Comparison of ENCODE assay signal across 8 mouse cellular contexts in genomic region chr17:25831451-25832281, GRCm38 (mm10). TPM values are rescaled to one million over a fixed set of nuclear protein-coding genes. Genes with fewer than 3 reads are reported as not detected.
A peak's percentile ranks its signal among the peaks of the same experiment; 100 is the strongest.
DNase-seq lines count a peak whose midpoint lies in the region; ATAC-seq and TF ChIP-seq lines count a peak whose summit lies in the region.

No protein-coding gene starts in this region.

- H3K4me1 ChIP-seq in lung, embryonic 14.5 days (ENCODE audit: insufficient read depth) = peaks cover 41% of the 10 kb centered on the region
- H3K4me1 ChIP-seq in heart, embryonic 16.5 days (ENCODE audit: control insufficient read depth, insufficient read depth, low read length) = peaks cover 64% of the 10 kb centered on the region
- H3K4me1 ChIP-seq in limb, embryonic 15.5 days = peaks cover 70% of the 10 kb centered on the region
- peaks cover 50% of the 10 kb centered on the region for H3K4me1 ChIP-seq in stomach, embryonic 14.5 days (ENCODE audit: control insufficient read depth, insufficient read depth, low read length)

- H3K36me3 ChIP-seq in lung, embryonic 14.5 days (ENCODE audit: insufficient read depth) = peaks cover 56% of the 10 kb centered on the region
- peaks cover 26% of the 10 kb centered on the region for H3K36me3 ChIP-seq in heart, embryonic 16.5 days (ENCODE audit: control insufficient read depth, insufficient read depth)
- peaks cover 36% of the 10 kb centered on the region for H3K36me3 ChIP-seq in limb, embryonic 15.5 days
- H3K36me3 ChIP-seq in stomach, embryonic 14.5 days (ENCODE audit: control insufficient read depth, insufficient read depth, low read length) = peaks cover 28% of the 10 kb centered on the region

- DNase-seq in lung, embryonic 14.5 days = peak; percentile 25
- no peak for DNase-seq in lung, postnatal 36 days
- DNase-seq in cerebellum, adult 8-10 months = peak; percentile 64
- DNase-seq in thymus, postnatal 0 days (ENCODE audit: low spot score) = no peak
- no peak for DNase-seq in frontal cortex, postnatal 36 days (ENCODE audit: low spot score in 2 of 2)

- H3K9ac ChIP-seq in lung, embryonic 14.5 days = peak overlapping the region; percentile 79
- peak overlapping the region; percentile 97 for H3K9ac ChIP-seq in heart, embryonic 16.5 days (ENCODE audit: low read length)
- H3K9ac ChIP-seq in limb, embryonic 15.5 days = peak overlapping the region; percentile 81
- peak overlapping the region; percentile 74 for H3K9ac ChIP-seq in stomach, embryonic 14.5 days (replicated peaks; ENCODE audit: low read depth, low read length)

- WGBS in lung, embryonic 14.5 days = 49% methylated on average over 21 of the region's 21 CpGs
- WGBS in heart, embryonic 16.5 days = 47% methylated on average over 21 of the region's 21 CpGs
- WGBS in limb, embryonic 15.5 days = 57% methylated on average over 21 of the region's 21 CpGs
- WGBS in stomach, embryonic 14.5 days = 55% methylated on average over 21 of the region's 21 CpGs

- no peak for ATAC-seq in lung, embryonic 14.5 days (ENCODE audit: insufficient read depth)
- no peak for ATAC-seq in heart, embryonic 16.5 days (replicated peaks; ENCODE audit: extremely low read depth, insufficient read depth, low FRiP score)
- no peak for ATAC-seq in limb, embryonic 15.5 days (ENCODE audit: insufficient number of reproducible peaks, low FRiP score, low TSS enrichment, low read depth)
- no peak for ATAC-seq in stomach, embryonic 14.5 days (ENCODE audit: insufficient number of reproducible peaks, insufficient read depth, low FRiP score, low read depth)

- peak overlapping the region; percentile 85 for H3K27ac ChIP-seq in lung, embryonic 14.5 days (ENCODE audit: low read depth)
- H3K27ac ChIP-seq in heart, embryonic 16.5 days (ENCODE audit: low read length) = peak overlapping the region; percentile 99
- H3K27ac ChIP-seq in limb, embryonic 15.5 days = peak overlapping the region; percentile 97
- peak overlapping the region; percentile 88 for H3K27ac ChIP-seq in stomach, embryonic 14.5 days (ENCODE audit: low read length)

- no peak for TF ChIP-seq CTCF in lung, embryonic 14.5 days (IDR thresholded peaks at IDR 0.05; ENCODE audit: low read depth)

- H3K9me3 ChIP-seq in lung, embryonic 14.5 days (ENCODE audit: low read depth, low read length) = no peaks in the 10 kb centered on the region
- H3K9me3 ChIP-seq in heart, embryonic 16.5 days (replicated peaks; ENCODE audit: control insufficient read depth, low read length) = no peaks in the 10 kb centered on the region
- no peaks in the 10 kb centered on the region for H3K9me3 ChIP-seq in limb, embryonic 15.5 days
- no peaks in the 10 kb centered on the region for H3K9me3 ChIP-seq in stomach, embryonic 14.5 days (ENCODE audit: control insufficient read depth, low read depth, low read length)

- peak overlapping the region; percentile 98 for H3K4me2 ChIP-seq in lung, embryonic 14.5 days
- H3K4me2 ChIP-seq in heart, embryonic 16.5 days (ENCODE audit: low read depth, low read length) = peak overlapping the region; percentile 98
- peak overlapping the region; percentile 86 for H3K4me2 ChIP-seq in limb, embryonic 15.5 days
- H3K4me2 ChIP-seq in stomach, embryonic 14.5 days (replicated peaks; ENCODE audit: low read depth, low read length) = peak overlapping the region; percentile 99

- no peaks in the 10 kb centered on the region for H3K27me3 ChIP-seq in lung, embryonic 14.5 days (ENCODE audit: insufficient read depth, low read length)
- H3K27me3 ChIP-seq in heart, embryonic 16.5 days (ENCODE audit: control insufficient read depth, insufficient read depth, low read length) = no peaks in the 10 kb centered on the region
- no peaks in the 10 kb centered on the region for H3K27me3 ChIP-seq in limb, embryonic 15.5 days
- H3K27me3 ChIP-seq in stomach, embryonic 14.5 days (ENCODE audit: control insufficient read depth, insufficient read depth, low read length) = no peaks in the 10 kb centered on the region

- peak overlapping the region; percentile 82 for H3K4me3 ChIP-seq in lung, embryonic 14.5 days (ENCODE audit: low read depth, low read length)
- peak overlapping the region; percentile 90 for H3K4me3 ChIP-seq in heart, embryonic 16.5 days (ENCODE audit: low read length)
- H3K4me3 ChIP-seq in limb, embryonic 15.5 days = peak overlapping the region; percentile 77
- peak overlapping the region; percentile 81 for H3K4me3 ChIP-seq in stomach, embryonic 14.5 days (ENCODE audit: low read depth, low read length)

RNA-seq across cellular contexts. Expression of gene Stub1, which starts 1.5 kb away (rescaled TPM):
- 335 and 367 TPM in 2 replicates for polyA plus RNA-seq in lung, embryonic 14.5 days (2014; fragmentation: Nextera tagmentation; extraction: Ambion mirVana)
- 292 and 304 TPM in 2 replicates for polyA plus RNA-seq in heart, embryonic 16.5 days (2015; fragmentation: Nextera tagmentation; extraction: Ambion mirVana)
- 346 and 387 TPM in 2 replicates for polyA plus RNA-seq in limb, embryonic 15.5 days (2015; fragmentation: Nextera tagmentation; extraction: Ambion mirVana)
- polyA plus RNA-seq in stomach, embryonic 14.5 days (2014; fragmentation: Nextera tagmentation; extraction: Ambion mirVana) = 321 and 347 TPM in 2 replicates
- polyA plus RNA-seq in thymus, postnatal 0 days (2015; fragmentation: Nextera tagmentation; extraction: Ambion mirVana) = 181 and 191 TPM in 2 replicates

RNA-seq across cellular contexts. Expression of gene Jmjd8, which starts 3.0 kb away (rescaled TPM):
- polyA plus RNA-seq in lung, embryonic 14.5 days (2014; fragmentation: Nextera tagmentation; extraction: Ambion mirVana) = 39.5 and 40.6 TPM in 2 replicates
- 35.0 and 36.6 TPM in 2 replicates for polyA plus RNA-seq in heart, embryonic 16.5 days (2015; fragmentation: Nextera tagmentation; extraction: Ambion mirVana)
- polyA plus RNA-seq in limb, embryonic 15.5 days (2015; fragmentation: Nextera tagmentation; extraction: Ambion mirVana) = 47.2 and 48.9 TPM in 2 replicates
- polyA plus RNA-seq in stomach, embryonic 14.5 days (2014; fragmentation: Nextera tagmentation; extraction: Ambion mirVana) = 41.9 and 44.4 TPM in 2 replicates
- polyA plus RNA-seq in thymus, postnatal 0 days (2015; fragmentation: Nextera tagmentation; extraction: Ambion mirVana) = 28.8 and 32.2 TPM in 2 replicates

RNA-seq across cellular contexts. Expression of gene Rhbdl1, which starts 5.4 kb away (rescaled TPM):
- 1.8 and 2.0 TPM in 2 replicates for polyA plus RNA-seq in lung, embryonic 14.5 days (2014; fragmentation: Nextera tagmentation; extraction: Ambion mirVana)
- polyA plus RNA-seq in heart, embryonic 16.5 days (2015; fragmentation: Nextera tagmentation; extraction: Ambion mirVana) = 1.6 and 1.7 TPM in 2 replicates
- polyA plus RNA-seq in limb, embryonic 15.5 days (2015; fragmentation: Nextera tagmentation; extraction: Ambion mirVana) = 1.8 and 2.6 TPM in 2 replicates
- polyA plus RNA-seq in stomach, embryonic 14.5 days (2014; fragmentation: Nextera tagmentation; extraction: Ambion mirVana) = 2.7 and 3.2 TPM in 2 replicates
- 0.38 and 0.45 TPM in 2 replicates for polyA plus RNA-seq in thymus, postnatal 0 days (2015; fragmentation: Nextera tagmentation; extraction: Ambion mirVana)

RNA-seq across cellular contexts. Expression of gene Wdr24, which starts 8.2 kb away (rescaled TPM):
- 24.6 and 26.0 TPM in 2 replicates for polyA plus RNA-seq in lung, embryonic 14.5 days (2014; fragmentation: Nextera tagmentation; extraction: Ambion mirVana)
- 18.7 and 19.8 TPM in 2 replicates for polyA plus RNA-seq in heart, embryonic 16.5 days (2015; fragmentation: Nextera tagmentation; extraction: Ambion mirVana)
- polyA plus RNA-seq in limb, embryonic 15.5 days (2015; fragmentation: Nextera tagmentation; extraction: Ambion mirVana) = 24.6 and 26.5 TPM in 2 replicates
- polyA plus RNA-seq in stomach, embryonic 14.5 days (2014; fragmentation: Nextera tagmentation; extraction: Ambion mirVana) = 25.3 and 28.3 TPM in 2 replicates
- polyA plus RNA-seq in thymus, postnatal 0 days (2015; fragmentation: Nextera tagmentation; extraction: Ambion mirVana) = 25.8 and 27.3 TPM in 2 replicates

RNA-seq across cellular contexts. Expression of gene Gm20683, which starts 9.9 kb away (rescaled TPM):
- polyA plus RNA-seq in lung, embryonic 14.5 days (2014; fragmentation: Nextera tagmentation; extraction: Ambion mirVana) = 1.0 and 1.4 TPM in 2 replicates
- 2.0 and 2.5 TPM in 2 replicates for polyA plus RNA-seq in heart, embryonic 16.5 days (2015; fragmentation: Nextera tagmentation; extraction: Ambion mirVana)
- polyA plus RNA-seq in limb, embryonic 15.5 days (2015; fragmentation: Nextera tagmentation; extraction: Ambion mirVana) = 1.8 and 2.6 TPM in 2 replicates
- polyA plus RNA-seq in stomach, embryonic 14.5 days (2014; fragmentation: Nextera tagmentation; extraction: Ambion mirVana) = 1.4 and 2.1 TPM in 2 replicates
- polyA plus RNA-seq in thymus, postnatal 0 days (2015; fragmentation: Nextera tagmentation; extraction: Ambion mirVana) = 1.2 and 1.5 TPM in 2 replicates

Comparison
In these comparisons a context has a peak if more than half of its experiments do, and no peak if none do; other contexts are left out.
1. DNase-seq: peak in lung, embryonic 14.5 days (single experiment) and cerebellum, adult 8-10 months (single experiment); none in lung, postnatal 36 days (single experiment), thymus, postnatal 0 days (single experiment) and frontal cortex, postnatal 36 days (0 of 2).
2. Peak in every context shown above with its lines, with median percentiles within 50 percentile points of each other: H3K27ac ChIP-seq, H3K4me2 ChIP-seq, H3K4me3 ChIP-seq and H3K9ac ChIP-seq.